22 mouse cellular contexts compared by ENCODE assay signal in genomic region chr11:41808897-41809296, GRCm38 (mm10).
DNase-seq lines count a peak whose midpoint lies in the region; ATAC-seq and TF ChIP-seq lines count a peak whose summit lies in the region.
"Had no signal": no experiment of that assay in that cellular context is flagged by ENCODE, and none has a peak within 500 bp of the region (broad histone marks: within the 10 kb centered on the region; RNA-seq: fewer than 3 reads in every experiment).

No protein-coding gene starts in this region.

- intact Hi-C loops in heart, postnatal 36 days (cut with DNase I), result no loop called here

- no peaks in the 10 kb centered on the region for H3K36me3 ChIP-seq in ES-Bruce4 (ENCODE audit: control insufficient read depth, insufficient read depth, low read length, poor library complexity, severe bottlenecking)
- H3K36me3 ChIP-seq: embryonic facial prominence, embryonic 13.5 days; embryonic facial prominence, embryonic 15.5 days; forebrain, embryonic 15.5 days; G1E had no signal

- TF ChIP-seq CTCF in ES-Bruce4 (IDR thresholded peaks at IDR 0.05; ENCODE audit: low read depth, low read length), result no peak

- TF ChIP-seq POLR2A in ES-Bruce4 (IDR thresholded peaks at IDR 0.05; ENCODE audit: insufficient read depth, low read length), result no peak

- DNase-seq in R1 (ENCODE audit: low read depth, low spot score), result peak; percentile 30
- DNase-seq in heart, postnatal 36 days, result no peak
- DNase-seq in adrenal gland, adult 8-10 months, result no peak
- DNase-seq: adrenal gland, postnatal 10 days; adrenal gland, postnatal 25 days; cerebellum, adult 11 months; cerebellum, adult 18-20 months; cerebellum, adult 8-10 months; cerebellum, adult 9-11 months; cerebellum, postnatal 14 days; cerebellum, postnatal 36 days; embryo, embryonic 11 days; forebrain, postnatal 0 days had no signal

- H3K27me3 ChIP-seq in ES-Bruce4 (ENCODE audit: control insufficient read depth, insufficient read depth, low read length, poor library complexity, severe bottlenecking), result no peaks in the 10 kb centered on the region
- H3K27me3 ChIP-seq: embryonic facial prominence, embryonic 13.5 days; embryonic facial prominence, embryonic 15.5 days; forebrain, embryonic 13.5 days; forebrain, embryonic 15.5 days; Patski had no signal

- H3K9me3 ChIP-seq in ES-Bruce4 (replicated peaks; ENCODE audit: control insufficient read depth, insufficient read depth, low read length, poor library complexity, severe bottlenecking), result no peaks in the 10 kb centered on the region; the same call in 1 of the 2 replicates
- H3K9me3 ChIP-seq: embryonic facial prominence, embryonic 13.5 days; embryonic facial prominence, embryonic 15.5 days; forebrain, embryonic 13.5 days; forebrain, embryonic 15.5 days; G1E had no signal

- TF ChIP-seq EP300 in ES-Bruce4 (IDR thresholded peaks at IDR 0.05; ENCODE audit: insufficient read depth, low read depth, low read length), result peak; percentile 62; the same call in 1 of the 2 replicates

- H3K27ac ChIP-seq in ES-Bruce4 (ENCODE audit: insufficient read depth, low read length), result peak overlapping the region; percentile 85
- H3K27ac ChIP-seq: embryonic facial prominence, embryonic 13.5 days; embryonic facial prominence, embryonic 15.5 days; forebrain, embryonic 13.5 days; forebrain, embryonic 15.5 days had no signal

- no peak overlapping the region for H3K4me3 ChIP-seq in ES-Bruce4 (ENCODE audit: low read depth, low read length)
- H3K4me3 ChIP-seq: embryonic facial prominence, embryonic 13.5 days; embryonic facial prominence, embryonic 15.5 days; forebrain, embryonic 13.5 days; forebrain, embryonic 15.5 days had no signal

- peaks cover 2% of the 10 kb centered on the region for H3K4me1 ChIP-seq in ES-Bruce4 (ENCODE audit: control insufficient read depth, insufficient read depth, low read length)
- H3K4me1 ChIP-seq: embryonic facial prominence, embryonic 13.5 days; embryonic facial prominence, embryonic 15.5 days; forebrain, embryonic 13.5 days; forebrain, embryonic 15.5 days had no signal

- H3K9ac ChIP-seq in ES-Bruce4 (ENCODE audit: low read depth, poor library complexity, severe bottlenecking), result no peak overlapping the region
- H3K9ac ChIP-seq: embryonic facial prominence, embryonic 13.5 days; embryonic facial prominence, embryonic 15.5 days; forebrain, embryonic 13.5 days; forebrain, embryonic 15.5 days; forebrain, postnatal 0 days had no signal

- no peak for ATAC-seq in erythroblast, adult 5-6 weeks (replicated peaks; ENCODE audit: low FRiP score, poor library complexity, severe bottlenecking)
- ATAC-seq: activated CD4-positive, CD25-positive, alpha-beta regulatory T cell, adult 4 months; forebrain, embryonic 13.5 days; forebrain, embryonic 15.5 days; forebrain, postnatal 0 days; Patski had no signal
